Mouse (Mus musculus) lung, postnatal 14 days (tissue): ENCODE data around the gene Agap1.
A peak's percentile ranks its signal among the peaks of the same experiment; 100 is the strongest.

Experiments
- DNase-seq: peaks from one replicate; pipeline ENCODE4 v3.0.0; 2021

Agap1 gene

DNA sequence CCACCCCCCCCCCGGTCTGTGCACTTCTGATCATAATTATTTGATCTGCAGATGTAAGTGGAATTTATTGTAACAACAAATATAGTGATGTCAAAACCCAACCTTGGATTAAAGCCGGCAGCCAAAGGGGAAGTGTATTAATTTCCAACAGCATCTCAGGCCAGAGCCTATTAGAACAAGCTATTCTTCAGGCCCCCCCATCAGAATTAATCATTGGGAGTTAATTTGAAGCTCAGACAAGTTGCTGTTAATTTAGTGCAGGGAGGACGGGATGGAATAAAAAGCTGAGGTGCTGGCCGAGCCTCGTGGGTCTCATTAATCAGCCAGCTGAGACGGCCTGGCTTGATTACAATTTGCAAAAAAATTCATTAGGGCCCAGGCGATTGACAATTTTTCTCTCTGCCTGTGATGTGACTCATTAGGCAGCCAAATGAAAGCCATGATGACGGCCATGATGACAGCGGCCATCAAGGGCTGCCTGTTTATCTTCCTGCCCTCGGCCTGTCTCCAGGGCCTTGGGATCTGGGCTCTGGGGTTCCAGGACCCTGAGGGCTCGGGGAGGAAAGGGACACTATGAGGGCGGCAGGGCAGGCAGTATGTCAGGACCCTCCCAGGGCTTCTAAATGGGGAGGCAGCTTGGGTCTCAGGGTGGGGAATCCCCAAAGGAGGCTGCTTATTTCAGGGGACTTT is 471.0 kb downstream of the Agap1 start:
- no peak for DNase-seq

GRCm38 (mm10) chr1:89926583-89927060 is 472.0 kb downstream of the Agap1 start:
- DNase-seq, result no peak

DNA sequence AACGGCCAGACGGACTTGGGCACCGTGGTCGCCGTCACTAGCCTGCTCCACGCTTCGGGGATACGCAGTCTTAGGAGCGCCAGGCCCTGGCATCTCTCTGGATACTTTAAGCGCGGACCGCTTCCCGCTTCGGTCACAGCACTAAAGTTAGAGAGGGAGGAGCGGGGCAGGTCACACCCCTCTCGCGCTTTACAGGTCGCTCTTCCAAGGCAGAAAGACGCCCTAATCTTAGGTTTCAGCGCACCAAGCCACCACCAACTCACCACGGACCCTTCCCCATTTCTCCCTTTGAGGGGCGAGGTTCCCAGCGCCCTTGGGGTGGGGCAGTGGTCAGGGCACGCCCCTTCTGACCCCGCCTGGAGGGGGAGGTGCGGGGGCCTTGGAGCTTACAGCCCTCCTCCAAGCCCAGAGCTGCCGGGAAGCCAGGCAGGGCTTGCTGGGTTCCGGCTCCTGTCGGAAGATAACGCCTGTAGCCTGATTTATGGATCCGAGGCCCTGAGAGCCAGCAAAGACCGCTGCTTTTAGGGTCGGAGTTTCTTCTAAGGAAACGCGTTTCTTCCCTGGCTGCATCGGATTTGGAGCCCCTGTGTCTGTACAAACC is 472.6 kb downstream of the Agap1 start:
- no peak for DNase-seq

- DNase-seq, result no peak
Measured at GRCm38 (mm10) chr1:89928676-89929075, 474.1 kb downstream of the Agap1 start.

- DNase-seq, result no peak
Measured at GRCm38 (mm10) chr1:89929181-89929580, 474.6 kb downstream of the Agap1 start.

GRCm38 (mm10) chr1:89929721-89930505 is 475.3 kb downstream of the Agap1 start:
- peak; percentile 13 for DNase-seq

DNA sequence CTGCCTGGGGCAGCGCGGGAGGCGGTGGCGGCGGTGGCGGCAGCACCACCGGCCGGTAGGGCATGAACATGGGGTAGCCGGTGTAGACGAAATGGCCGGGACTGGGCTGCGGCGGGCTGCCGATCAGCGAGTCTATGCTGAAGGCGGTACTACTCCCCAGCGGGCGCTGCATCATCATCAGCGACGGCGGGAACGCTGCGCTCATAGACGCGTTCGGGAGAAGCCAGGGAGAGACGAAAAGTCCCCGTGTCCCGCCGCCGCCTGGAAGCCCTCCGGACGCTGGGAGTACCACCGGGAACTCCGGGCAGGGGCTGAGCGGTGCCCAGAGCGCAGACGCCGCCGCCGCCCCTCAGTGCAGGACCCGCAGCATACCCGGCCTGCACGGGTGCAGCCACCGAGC is 475.9 kb downstream of the Agap1 start:
- no peak for DNase-seq

DNA sequence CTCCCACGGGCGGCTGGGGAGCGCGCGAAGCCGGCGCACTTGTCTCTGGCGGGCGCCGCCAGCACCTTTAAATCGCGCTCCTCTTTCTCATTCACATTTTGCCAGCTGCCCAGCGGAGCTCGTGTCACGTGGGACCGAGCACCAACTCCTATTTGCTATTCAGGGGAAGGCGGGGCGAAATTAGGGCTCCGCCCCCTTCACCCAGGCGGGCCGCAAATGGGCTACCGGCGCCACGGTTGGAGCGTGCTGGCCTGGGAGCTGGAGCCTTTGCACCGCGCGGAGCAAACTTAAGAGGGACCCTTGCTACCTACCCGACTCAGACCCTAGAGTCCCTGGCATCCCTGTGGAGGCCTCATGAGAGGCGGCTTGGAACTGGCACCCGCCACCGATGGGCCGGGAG is 476.5 kb downstream of the Agap1 start, which contains the start of gene Gbx2:
Gene Gbx2 (minus strand): TSS at position 60 of the 400 bp plus-strand sequence.
- DNase-seq, result peak; percentile 41

DNA sequence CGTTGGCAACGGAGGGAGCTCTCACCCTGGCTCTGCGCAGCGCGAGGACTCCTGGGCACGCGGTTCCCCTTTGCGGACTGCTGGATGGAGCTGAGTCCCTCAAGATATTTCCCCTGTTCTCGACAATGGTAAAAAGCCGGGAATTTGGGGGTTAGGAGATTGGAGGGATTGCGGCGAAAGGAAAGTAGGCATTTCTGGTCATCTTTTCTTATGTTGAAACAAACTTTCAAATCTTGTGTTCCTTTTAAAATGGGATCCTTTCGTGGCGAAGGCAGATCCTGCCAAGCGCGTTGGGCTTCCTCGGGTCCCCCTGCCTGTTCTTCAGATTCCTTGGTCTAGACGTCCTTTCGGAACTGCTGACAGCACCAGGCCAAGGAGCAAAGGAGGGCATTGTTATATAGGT is 477.4 kb downstream of the Agap1 start:
- no peak for DNase-seq

DNA sequence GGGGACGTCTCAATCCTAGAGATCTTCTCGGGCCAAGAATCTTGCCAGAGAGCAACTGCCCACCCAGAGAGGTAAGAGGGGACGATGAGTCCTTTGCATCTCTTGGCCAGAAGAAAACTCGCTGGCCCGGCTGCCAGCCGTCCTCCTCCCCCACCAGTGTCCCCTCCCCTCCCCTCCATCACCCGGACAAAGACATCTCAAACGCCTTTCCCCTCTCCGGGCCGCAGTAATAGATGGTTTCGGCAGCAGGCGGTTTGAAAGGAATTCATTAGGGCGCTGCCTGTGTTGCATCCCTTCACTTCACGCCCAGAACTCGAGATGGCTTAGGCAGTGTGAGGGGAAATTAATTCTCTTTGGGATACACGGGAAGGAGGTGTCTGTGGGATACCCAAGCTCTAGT is 478.0 kb downstream of the Agap1 start:
- DNase-seq, result no peak

GRCm38 (mm10) chr1:89933028-89933427 is 478.4 kb downstream of the Agap1 start:
- no peak for DNase-seq

- DNase-seq, result no peak
Measured at GRCm38 (mm10) chr1:89933786-89934185, 479.2 kb downstream of the Agap1 start.

DNA sequence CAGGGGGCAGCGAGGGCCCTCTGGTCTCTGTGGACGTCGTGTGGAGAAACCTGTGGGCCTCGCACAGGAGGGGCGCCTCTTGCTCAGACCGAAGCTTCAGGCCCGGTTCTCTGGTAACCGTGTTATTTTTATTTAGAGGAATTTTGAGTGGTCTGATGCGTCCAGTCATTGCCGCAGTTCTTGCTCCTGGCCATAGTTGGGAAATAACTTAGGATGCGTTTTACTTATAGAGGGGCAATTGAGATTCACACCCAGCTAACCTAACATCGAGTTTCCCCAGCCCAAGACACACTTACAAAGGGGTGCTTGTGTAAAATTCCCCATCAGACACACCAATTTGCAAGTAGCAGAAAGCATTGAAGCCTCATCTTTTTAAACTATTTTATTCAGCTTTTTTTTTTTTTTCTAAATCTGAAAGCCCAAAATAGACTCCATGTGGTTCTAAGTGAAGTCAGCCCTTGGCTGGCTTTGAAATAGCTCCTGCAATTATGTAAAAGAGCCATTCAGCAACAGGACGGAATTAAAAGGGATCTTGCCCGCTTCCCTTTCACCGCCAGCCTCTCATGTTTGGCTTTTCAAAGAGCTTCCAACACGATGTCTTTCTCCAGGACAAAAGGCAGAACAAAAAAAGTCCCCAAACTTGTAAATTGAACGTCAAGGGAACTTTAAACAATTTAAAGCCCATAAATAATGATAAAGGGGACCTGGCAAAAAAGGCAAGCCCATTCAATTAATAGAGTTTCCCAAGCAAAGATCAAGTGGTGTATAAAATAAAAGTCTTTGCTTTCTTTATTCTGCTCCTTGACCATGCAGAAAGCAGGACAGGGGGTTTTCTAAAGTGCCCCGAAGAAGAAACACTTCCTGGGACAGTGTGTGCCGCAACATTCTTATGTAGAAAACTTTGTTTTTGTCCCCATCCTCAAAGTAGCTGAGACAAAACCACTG is 480.0 kb downstream of the Agap1 start:
- DNase-seq, result no peak

GRCm38 (mm10) chr1:89935493-89936348 is 481.1 kb downstream of the Agap1 start:
- DNase-seq, result no peak

DNA sequence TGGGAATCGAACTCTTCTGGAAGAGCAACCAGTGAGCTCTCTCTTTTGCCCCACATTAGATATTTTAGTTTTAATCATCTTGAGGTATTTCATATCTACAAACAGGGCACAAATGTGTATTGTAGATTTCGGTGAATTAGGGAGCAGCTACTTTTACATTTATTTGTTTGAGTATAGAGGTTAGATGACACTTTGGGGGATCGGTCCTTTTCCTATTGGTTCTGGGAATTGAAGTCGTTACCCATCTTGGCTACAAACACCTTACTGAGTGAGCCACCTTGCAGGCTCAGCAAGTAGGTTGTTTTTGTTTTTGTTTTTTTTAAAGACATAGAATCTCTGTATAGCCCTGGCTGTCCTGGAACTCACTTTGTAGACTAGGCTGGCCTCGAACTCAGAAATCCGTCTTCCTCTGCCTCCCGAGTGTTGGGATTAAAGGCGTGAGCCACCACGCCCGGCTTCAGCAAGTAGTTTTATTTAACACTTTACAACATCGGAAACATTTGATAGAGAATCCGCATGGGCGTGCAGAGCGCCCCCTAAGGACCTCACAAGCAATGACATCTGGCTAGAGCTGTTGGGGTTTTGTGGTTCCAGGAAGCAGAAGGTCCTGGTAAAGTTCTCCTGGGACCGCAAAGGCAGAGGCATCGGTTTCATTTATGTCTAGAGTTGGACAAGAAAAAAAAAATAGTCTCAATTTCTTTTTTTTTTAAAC is 484.4 kb downstream of the Agap1 start:
- DNase-seq, result no peak

DNA sequence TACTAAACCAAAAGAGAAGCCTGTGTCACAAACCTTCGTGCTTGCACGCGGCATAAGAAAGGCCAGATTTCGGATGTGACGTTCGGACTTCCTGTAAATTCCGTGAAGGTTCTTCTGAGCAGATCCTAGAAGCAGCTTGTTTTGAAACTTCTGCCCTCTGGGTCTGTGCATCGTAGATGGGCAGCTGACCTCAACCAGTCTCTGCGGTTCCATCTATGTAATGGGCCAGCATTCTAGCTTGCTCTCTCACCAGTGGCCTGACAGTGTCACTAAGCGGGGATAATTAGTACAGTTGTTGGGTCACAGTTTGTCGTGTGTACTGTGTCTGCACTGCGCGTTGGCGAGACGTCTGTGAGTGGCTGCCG is 485.0 kb downstream of the Agap1 start:
- no peak for DNase-seq

GRCm38 (mm10) chr1:89939981-89940726 is 485.5 kb downstream of the Agap1 start:
- peak; percentile 79 for DNase-seq

DNA sequence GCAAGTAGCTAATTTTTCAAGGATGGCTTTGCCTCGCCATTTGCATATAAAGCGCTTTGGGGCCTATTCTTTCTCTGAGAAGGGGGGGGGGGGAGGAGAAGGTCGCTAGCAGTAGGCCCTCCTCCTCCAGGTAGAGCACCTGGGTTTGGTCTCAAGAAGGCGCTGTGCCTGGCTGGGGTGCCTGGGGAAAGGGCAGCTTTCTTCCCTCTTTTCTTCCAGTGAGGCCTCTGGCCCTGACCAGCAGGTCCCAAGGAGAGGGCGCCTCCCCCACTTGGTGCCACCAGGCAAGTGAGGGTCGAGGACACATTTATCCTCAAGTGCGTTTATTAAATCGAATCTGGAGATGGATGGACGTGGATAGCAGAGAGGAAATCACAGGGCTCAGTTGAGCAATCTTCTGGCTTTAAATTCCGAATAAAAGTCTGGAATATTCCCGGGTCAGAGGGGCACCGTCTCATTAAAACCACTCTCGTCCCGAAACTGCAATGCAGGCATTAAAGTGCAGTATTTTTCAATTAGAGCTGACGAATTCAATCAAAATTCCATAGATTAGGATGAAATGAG is 486.4 kb downstream of the Agap1 start:
- DNase-seq, result no peak

GRCm38 (mm10) chr1:89941701-89942381 is 487.2 kb downstream of the Agap1 start:
- DNase-seq, result no peak
